Mouse (Mus musculus) olfactory bulb, adult 2 months (tissue): ENCODE measurements around the gene Pirb.
"Not testable (repeated sequence)": the region's sequence is repeated elsewhere in the genome, so short reads cannot be mapped to it uniquely, and the experiment has no call there.

Experiments used
- CTCF ChIP-seq: fragments of 200-500 bp; IDR thresholded peaks from 2 replicates; pipeline ENCODE4 v1.5.1; 2012; ENCODE audit warnings: low read depth, mild to moderate bottlenecking, low read length, moderate library complexity; ENCODE audit not compliant: insufficient read depth
- POLR2A ChIP-seq: fragments of 200-500 bp; IDR thresholded peaks from 2 replicates; pipeline ENCODE4 v1.6.1; 2012; ENCODE audit warnings: mild to moderate bottlenecking, low read depth, low read length, moderate library complexity; ENCODE audit not compliant: insufficient read depth

DNA sequence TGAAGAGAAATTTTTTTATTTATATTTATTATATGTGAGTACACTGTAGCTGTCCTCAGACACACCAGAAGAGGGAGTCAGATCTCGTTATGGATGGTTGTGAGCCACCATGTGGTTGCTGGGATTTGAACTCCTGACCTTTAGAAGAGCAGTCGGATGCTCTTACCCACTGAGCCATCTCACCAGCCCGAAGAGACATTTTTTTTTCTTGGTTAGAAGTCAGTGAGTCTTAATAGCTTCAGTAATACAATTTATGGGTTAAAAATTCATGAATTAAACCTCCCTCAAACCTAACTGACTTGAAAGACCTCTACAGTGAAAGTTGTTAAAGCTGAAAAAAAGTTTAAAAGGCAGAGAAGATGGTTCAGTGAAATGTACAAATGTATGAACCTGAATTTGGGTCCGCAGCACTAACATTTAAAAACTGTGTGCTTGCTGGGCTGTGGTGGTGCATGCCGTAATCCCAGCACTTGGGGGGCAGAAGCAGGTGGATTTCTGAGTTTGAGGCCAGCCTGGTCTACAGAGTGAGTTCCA, 11.7 kb downstream of the Pirb start:
- TF ChIP-seq CTCF, POLR2A: not testable (repeated sequence)
